Mouse (Mus musculus) left cerebral cortex, adult 2 months (tissue): ENCODE measurements around the gene Olfr639. TPM values are rescaled to one million over a fixed set of nuclear protein-coding genes. Genes with fewer than 3 reads are reported as not detected.

Experiments used
- DNase-seq, 2 experiments: peaks; one replicate each; pipeline ENCODE4 v3.0.0; 2021 to 2022; ENCODE audit warnings: low spot score in 2 of 2, mixed read lengths in 1 of 2; ENCODE audit errors: extremely low spot score in 1 of 2
- H3K27ac ChIP-seq: fragments of 200-600 bp; 2 replicates; pipeline ENCODE4 v1.8.1; 2022
- H3K4me3 ChIP-seq: fragments of 200-600 bp; 2 replicates; pipeline ENCODE4 v1.8.1; 2022
- CTCF ChIP-seq: fragments of 200-600 bp; IDR thresholded peaks from 2 replicates; pipeline ENCODE4 v1.8.1; 2022; ENCODE audit warnings: antibody characterized with exemption, mild to moderate bottlenecking, moderate library complexity
- intact Hi-C: fragments of 180-260 bp; cut with DNase I; formaldehyde crosslinking; loops from one replicate; pipeline ENCODE4 v1.15.1; 2025
- long read RNA-seq, 2 experiments: library from polyadenylated mRNA; stranded (forward); transcript quantifications; one replicate each; pipeline ENCODE4 v2.0.0; 2021; ENCODE audit warnings: borderline mapping rate in 2 of 2
- total RNA-seq, 2 experiments: library from RNA; stranded (reverse); gene quantifications; 2 replicates each; pipeline ENCODE4 v1.2.3; 2021

Gene Olfr639
- total RNA-seq = under 1 TPM; 0.07 to 0.19 TPM
- long read RNA-seq, experiment 1 = 0 reads
- long read RNA-seq, experiment 2 = 0 reads

DNA sequence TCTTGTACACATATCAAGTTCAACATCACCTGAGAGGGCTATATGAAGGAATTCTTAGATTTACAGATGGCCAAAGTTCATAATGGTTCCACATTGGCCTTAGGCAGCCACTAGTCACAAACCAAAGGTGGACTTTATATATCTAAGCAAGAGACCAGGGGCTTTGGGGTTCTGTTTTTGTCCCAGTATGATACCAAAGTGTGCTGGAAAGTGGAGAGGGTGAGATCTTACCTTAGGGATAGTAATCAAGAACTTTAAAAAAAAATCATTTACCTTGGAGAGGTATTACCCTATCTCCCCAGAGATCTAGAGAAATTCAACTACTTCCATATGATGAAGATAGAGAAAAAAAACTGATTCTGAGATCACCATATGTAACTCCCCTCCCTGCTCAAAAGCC is at the start of gene Olfr639:
TSS of gene Olfr639 (minus strand) at position 101 of the 400 bp plus-strand sequence.
- DNase-seq = no peak
- intact Hi-C loops = no loop called here
- Histone ChIP-seq H3K4me3 (no peak within 1 kb of the TSS), H3K27ac (no peak within 1 kb of the TSS)
- TF ChIP-seq CTCF = no peak

DNA sequence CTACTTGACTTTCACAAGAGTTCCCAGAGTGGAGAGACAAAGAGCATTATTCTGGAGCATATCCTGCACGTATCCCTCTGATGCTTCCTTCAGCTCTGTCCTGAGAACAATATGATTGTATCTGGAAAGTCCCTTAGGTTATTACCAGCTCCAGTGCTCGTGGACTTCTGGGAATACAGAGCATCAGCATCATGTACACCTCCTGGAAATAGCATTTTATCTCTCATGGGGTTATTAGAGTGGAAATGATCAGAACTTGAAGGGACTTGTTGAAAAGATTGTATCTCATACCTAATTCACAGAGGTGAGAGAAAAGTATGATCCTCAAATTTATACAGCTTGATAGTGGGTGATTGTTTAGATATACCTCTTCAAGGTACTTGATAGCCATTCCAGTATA is 44.2 kb upstream of the Olfr639 start, which contains the start of gene 4930516K23Rik:
TSS of gene 4930516K23Rik (minus strand) at position 101 of the 400 bp plus-strand sequence.
- H3K4me3 ChIP-seq = no peak within 1 kb of the TSS
- TF ChIP-seq CTCF = no peak
- intact Hi-C loops = no loop called here
- H3K27ac ChIP-seq = no peak within 1 kb of the TSS
- DNase-seq = no peak

DNA sequence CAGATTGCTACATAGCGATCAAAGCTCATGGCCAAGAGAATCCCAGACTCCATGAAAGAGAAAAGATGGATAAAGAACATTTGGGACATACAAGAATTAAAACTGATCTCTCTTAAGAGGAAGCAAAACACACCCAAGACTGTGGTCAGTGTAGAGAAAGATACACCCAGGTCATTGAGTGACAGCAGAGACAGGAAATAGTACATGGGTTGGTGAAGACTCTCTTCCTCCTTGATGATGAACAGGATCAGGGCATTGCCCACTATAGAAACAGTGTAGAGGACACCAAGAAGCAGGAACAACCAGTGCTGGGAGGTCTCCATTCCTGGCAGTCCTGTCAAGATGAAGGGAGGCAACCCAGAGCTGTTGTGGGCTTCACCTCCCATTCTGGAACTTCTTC is 42.1 kb upstream of the Olfr639 start:
- Histone ChIP-seq H3K27ac (no peak overlapping the region), H3K4me3 (no peak overlapping the region)
- intact Hi-C loops = no loop called here
- no peak for DNase-seq
- TF ChIP-seq CTCF = no peak

DNA sequence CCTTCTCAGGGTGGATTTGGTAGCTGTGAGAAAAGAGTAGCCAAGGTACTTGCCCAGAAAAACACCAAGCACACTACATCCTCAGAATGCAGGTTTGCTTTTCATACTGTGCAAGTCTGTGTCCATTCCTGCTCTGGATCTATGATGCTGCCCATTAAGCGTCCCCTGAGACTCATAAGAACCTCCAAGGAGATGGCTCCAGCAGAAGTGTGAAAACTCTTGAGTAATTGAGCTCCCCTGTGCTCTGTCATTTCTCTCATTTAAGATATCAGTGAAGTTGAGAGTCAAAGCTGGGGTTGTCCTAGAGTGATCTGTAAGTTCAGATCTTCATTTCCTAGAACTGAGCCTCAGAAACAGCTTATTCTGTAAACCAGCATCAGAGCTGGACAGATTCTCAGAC is 35.5 kb upstream of the Olfr639 start, which contains the start of gene Olfr642:
TSS of gene Olfr642 (minus strand) at position 101 of the 400 bp plus-strand sequence.
- H3K27ac ChIP-seq = no peak within 1 kb of the TSS
- TF ChIP-seq CTCF = no peak
- no peak for DNase-seq
- H3K4me3 ChIP-seq = no peak within 1 kb of the TSS
- intact Hi-C loops = no loop called here

DNA sequence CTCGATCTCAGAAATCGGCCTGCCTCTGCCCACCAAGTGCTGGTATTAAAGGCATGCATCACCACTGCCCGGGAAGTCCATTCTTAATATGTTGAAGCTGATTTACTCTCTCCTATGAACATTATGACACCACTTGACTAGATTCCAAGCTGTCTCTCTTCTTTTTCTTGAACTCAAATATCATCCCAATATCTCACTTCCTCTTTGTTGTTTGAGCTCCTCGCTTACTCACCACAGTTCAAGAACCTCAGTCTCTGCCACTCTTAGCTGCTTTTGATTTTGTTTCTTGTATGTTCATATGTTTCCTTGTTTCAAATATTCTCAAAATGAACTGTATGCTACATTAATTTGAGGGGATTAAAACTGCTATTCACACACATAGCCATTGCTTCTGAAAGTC is 33.6 kb upstream of the Olfr639 start:
- DNase-seq = no peak
- no peak for TF ChIP-seq CTCF
- intact Hi-C loops = no loop called here

DNA sequence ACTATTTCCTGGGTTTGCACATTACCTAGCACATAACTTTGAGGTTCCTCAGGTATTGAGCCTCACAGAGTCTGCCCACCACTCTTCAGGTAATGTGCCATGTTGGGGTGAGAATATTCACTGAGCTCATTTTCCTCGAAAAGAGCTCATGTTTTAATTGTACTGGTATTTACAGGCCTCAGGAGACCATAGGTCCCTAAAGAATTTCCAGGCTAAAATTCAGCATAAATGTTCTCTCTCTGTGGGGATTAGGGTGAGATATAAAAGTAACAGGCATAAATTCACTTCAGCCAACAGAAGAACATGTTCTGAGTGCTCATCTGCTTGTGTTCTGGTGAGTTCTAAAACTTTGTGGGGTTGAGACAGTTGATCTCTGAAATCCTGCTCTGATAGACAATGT is 18.0 kb upstream of the Olfr639 start, which contains the start of gene Olfr641:
TSS of gene Olfr641 (plus strand) at position 301 of the 400 bp plus-strand sequence.
- no peak for TF ChIP-seq CTCF
- no peak within 1 kb of the TSS for H3K27ac ChIP-seq
- intact Hi-C loops = no loop called here
- DNase-seq = no peak
- H3K4me3 ChIP-seq = no peak within 1 kb of the TSS

More for the DNA sequence above, 33.6 kb upstream of the Olfr639 start:
- Histone ChIP-seq H3K4me3 (no peak overlapping the region), H3K27ac (no peak overlapping the region)

DNA sequence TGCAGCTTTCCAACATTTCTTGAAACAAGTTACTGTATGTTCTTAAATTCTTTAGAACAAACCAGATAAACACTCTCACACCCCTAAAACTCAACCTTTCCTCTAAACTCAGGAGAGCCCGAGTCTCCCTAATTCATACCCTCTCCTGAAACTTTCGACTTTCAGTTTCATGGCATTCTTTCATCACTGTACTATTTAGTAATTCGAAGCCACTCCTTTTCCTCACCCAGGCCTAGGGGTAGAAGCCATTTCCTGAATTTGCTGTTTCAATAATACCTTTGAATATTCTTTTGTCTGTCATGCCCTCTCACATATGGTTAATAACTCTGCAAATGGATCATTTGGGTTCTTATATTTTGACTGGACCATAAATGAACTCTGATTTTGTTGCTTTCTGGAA is 9.9 kb upstream of the Olfr639 start:
- Histone ChIP-seq H3K4me3 (no peak overlapping the region), H3K27ac (no peak overlapping the region)
- no peak for DNase-seq
- intact Hi-C loops = no loop called here
- no peak for TF ChIP-seq CTCF

DNA sequence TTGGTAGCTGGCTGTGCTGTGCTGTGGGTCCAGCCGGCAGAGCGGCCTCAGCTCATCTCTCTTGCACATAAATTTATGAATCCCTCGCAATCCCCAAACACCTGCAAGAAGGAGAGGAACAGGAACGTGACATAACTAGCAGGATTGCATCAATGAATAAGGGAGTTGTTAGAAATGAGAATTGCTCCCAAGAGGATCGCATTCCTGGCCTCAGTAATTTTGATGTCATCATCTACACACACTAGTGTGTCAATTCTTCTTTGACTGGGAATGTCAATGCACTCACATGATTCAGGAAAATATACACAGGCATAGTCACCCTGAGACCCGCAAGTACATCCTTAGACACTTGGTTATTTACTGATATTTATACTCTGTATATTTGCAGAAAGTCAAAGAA is 8.4 kb upstream of the Olfr639 start, which contains the start of gene Olfr640:
TSS of gene Olfr640 (minus strand) at position 101 of the 400 bp plus-strand sequence.
- H3K27ac ChIP-seq = no peak within 1 kb of the TSS
- no peak for TF ChIP-seq CTCF
- no peak for DNase-seq
- H3K4me3 ChIP-seq = no peak within 1 kb of the TSS
- intact Hi-C loops = no loop called here

DNA sequence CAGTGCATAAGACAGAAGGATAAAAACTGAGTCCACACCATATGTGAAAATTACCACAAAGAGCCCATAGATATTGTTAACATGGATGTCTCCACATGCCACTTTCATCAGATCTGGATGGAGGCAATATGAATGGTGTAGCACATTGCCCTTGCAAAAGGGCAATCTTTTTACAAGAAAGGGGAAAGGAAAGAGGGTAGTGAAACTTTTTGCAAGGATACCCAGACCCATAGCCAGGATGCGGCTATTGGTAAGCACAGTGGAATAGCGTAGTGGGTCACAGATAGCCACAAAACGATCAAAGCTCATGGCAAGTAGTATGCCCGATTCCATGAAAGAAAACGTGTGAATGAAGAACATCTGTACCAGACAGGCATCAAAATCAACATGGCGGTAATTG is 4.5 kb upstream of the Olfr639 start:
- H3K27ac ChIP-seq = no peak overlapping the region
- H3K4me3 ChIP-seq = no peak overlapping the region
- intact Hi-C loops = no loop called here
- no peak for DNase-seq
- TF ChIP-seq CTCF = no peak

DNA sequence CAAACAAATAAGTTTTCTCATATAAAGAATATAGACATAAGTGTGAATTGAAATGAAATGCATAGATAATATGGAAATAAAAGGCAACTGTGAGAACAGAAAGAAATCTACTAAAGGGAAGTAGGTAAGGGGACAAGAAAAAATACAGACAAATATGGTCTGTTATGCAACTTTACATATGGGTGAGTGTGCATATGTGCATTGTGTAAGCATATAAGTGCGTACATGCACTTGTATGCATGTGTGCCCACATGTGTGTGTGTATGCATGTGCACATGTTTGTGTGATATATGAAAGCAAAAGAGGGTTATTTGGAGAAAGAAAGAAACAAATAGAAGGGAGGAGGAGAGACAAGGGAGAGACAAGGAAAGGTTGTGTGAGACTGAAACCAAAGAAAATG is 1.9 kb upstream of the Olfr639 start:
- no peak overlapping the region for H3K4me3 ChIP-seq
- TF ChIP-seq CTCF = no peak
- DNase-seq = no peak
- H3K27ac ChIP-seq = no peak overlapping the region
- intact Hi-C loops = no loop called here

DNA sequence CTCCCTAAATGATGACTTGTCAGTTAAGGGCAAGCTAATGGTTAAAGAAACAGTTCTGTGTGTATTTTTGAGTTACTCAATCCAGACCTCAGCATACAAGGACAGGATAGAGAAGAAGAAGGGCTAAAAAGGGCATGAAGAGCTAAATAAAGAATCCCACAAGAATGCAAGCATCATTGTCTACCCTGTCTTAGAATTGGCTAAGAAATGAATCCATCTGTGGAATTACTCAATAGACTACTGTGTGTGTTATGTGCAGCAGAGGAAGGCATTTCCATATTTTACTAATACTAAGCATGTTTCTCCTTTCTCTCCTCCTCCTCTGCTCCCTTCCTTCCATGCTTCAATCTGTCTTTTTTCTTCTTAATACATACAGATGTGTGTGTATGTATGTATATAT is 18.0 kb downstream of the Olfr639 start:
- H3K4me3 ChIP-seq = no peak overlapping the region
- no peak for TF ChIP-seq CTCF
- intact Hi-C loops = no loop called here
- no peak for DNase-seq
- no peak overlapping the region for H3K27ac ChIP-seq

DNA sequence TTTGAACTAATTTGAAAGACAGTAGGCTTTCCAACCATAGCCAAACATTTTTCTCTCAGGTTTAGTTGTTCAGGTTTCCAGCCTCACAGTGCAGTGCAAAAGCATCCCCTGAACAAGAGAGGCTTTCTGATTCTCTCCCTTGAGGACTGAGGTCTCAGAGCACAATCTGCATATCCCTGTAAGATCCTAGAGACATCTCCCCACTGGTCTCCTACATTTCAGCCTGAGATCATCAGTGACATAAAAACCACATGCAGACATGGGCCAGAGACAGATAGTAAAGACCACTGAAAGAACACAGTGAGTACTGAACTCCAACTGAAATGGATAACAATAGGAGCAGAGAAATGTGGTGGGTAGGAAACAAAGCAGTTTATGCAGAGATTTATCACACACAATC is 18.7 kb downstream of the Olfr639 start, which contains the start of gene Olfr638:
TSS of gene Olfr638 (plus strand) at position 301 of the 400 bp plus-strand sequence.
- no peak for TF ChIP-seq CTCF
- intact Hi-C loops = no loop called here
- no peak within 1 kb of the TSS for H3K4me3 ChIP-seq
- H3K27ac ChIP-seq = no peak within 1 kb of the TSS
- no peak for DNase-seq

DNA sequence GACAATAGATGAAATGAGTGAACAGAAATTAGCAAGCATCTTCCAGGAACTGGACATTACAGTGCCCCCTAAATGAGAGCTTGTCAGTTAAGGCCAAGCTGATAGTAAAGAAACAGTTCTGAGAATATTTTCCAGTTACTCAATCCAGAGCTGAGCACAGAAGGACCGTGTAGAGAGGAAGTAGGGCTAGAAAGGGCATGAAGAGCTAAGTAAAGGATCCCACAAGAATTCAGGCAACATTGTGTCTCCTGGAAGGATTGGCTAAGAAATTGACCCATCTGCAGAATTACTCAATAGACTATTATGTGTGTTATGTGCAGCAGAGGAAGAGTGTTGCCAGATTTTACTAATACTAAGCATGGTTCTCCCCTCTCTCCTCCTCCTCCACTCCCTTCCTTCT is 45.3 kb downstream of the Olfr639 start:
- TF ChIP-seq CTCF = no peak
- no peak overlapping the region for H3K27ac ChIP-seq
- no peak overlapping the region for H3K4me3 ChIP-seq
- intact Hi-C loops = no loop called here
- no peak for DNase-seq
